Mouse (Mus musculus) midbrain, embryonic 16.5 days (tissue): ENCODE results near the gene Olfr800. TPM values are rescaled to one million over a fixed set of nuclear protein-coding genes. Genes with fewer than 3 reads are reported as not detected.

Source experiments
- ATAC-seq: fragments of 200-750 bp; cut with Nextera tagmentation; 2 replicates; pipeline ENCODE4 v1.8.0; 2017; ENCODE audit warnings: moderate TSS enrichment
- H3K27ac ChIP-seq: fragments of 300-500 bp; sonication (generic); 2 replicates; pipeline ENCODE4 v1.5.1; 2014; ENCODE audit warnings: mild to moderate bottlenecking, low read length, mixed read lengths
- H3K27me3 ChIP-seq: fragments of 300-500 bp; sonication (generic); 2 replicates; pipeline ENCODE4 v1.6.1; 2014; ENCODE audit warnings: low read depth, low read length, mixed read lengths; ENCODE audit not compliant: control insufficient read depth, insufficient read depth
- H3K36me3 ChIP-seq: fragments of 300-500 bp; sonication (generic); 2 replicates; pipeline ENCODE4 v1.6.1; 2014; ENCODE audit warnings: mild to moderate bottlenecking, low read length, moderate library complexity, mixed read lengths; ENCODE audit not compliant: control insufficient read depth, insufficient read depth
- H3K4me1 ChIP-seq: fragments of 300-500 bp; sonication (generic); 2 replicates; pipeline ENCODE4 v1.6.1; 2014; ENCODE audit warnings: mild to moderate bottlenecking, low read length, mixed read lengths; ENCODE audit not compliant: control insufficient read depth, insufficient read depth
- H3K4me2 ChIP-seq: fragments of 300-500 bp; sonication (generic); 2 replicates; pipeline ENCODE4 v1.6.1; 2014; ENCODE audit warnings: mild to moderate bottlenecking, low read length, mixed read lengths
- H3K4me3 ChIP-seq: fragments of 300-500 bp; sonication (generic); 2 replicates; pipeline ENCODE4 v1.5.1; 2014; ENCODE audit warnings: low read depth, mild to moderate bottlenecking, low read length, moderate library complexity, mixed read lengths
- H3K9ac ChIP-seq: fragments of 300-500 bp; sonication (generic); 2 replicates; pipeline ENCODE4 v1.6.1; 2014; ENCODE audit warnings: low read depth, low read length, mixed read lengths
- H3K9me3 ChIP-seq: fragments of 300-500 bp; sonication (generic); replicated peaks from 2 replicates; pipeline ENCODE4 v1.6.1; 2014; ENCODE audit warnings: mild to moderate bottlenecking, low read length, mixed read lengths; ENCODE audit not compliant: control insufficient read depth, poor library complexity, severe bottlenecking
- WGBS: fragments of 180-500 bp; shearing (Covaris S2); extraction: QIAGEN DNeasy Blood & Tissue Kit; methylation state at CpG from one replicate; pipeline ENCODE4 v1.1.7; 2014; 5-methylcytosine and 5-hydroxymethylcytosine counted together
- polyA plus RNA-seq: library from polyadenylated mRNA; unstranded; fragments of >200 nt; fragmentation: Nextera tagmentation; extraction: Ambion mirVana; gene quantifications from 2 replicates; pipeline ENCODE4 v1.2.1, GENCODE M21; 2015

The Olfr800 gene
- polyA plus RNA-seq, 1 experiment from 2014 or later, result not detected

- Histone ChIP-seq H3K4me3 (no peak within 1 kb of the TSS), H3K27me3 (no peaks in the 10 kb centered on the region), H3K36me3 (no peaks in the 10 kb centered on the region), H3K9ac (no peak within 1 kb of the TSS), H3K27ac (no peak within 1 kb of the TSS), H3K4me1 (no peaks in the 10 kb centered on the region), H3K9me3 (no peaks in the 10 kb centered on the region), H3K4me2 (no peak within 1 kb of the TSS)
- no peak for ATAC-seq
- 85% methylated on average over 2 of the region's 2 CpGs for WGBS
These were observed 36.7 kb downstream of the Olfr800 start, which contains the start of gene Olfr803 for GRCm38 (mm10) chr10:129694186-129694585. Gene Olfr803, minus strand, starts transcription at chr10:129694286.

- Histone ChIP-seq H3K9me3 (no peaks in the 10 kb centered on the region), H3K27me3 (no peaks in the 10 kb centered on the region), H3K4me1 (no peaks in the 10 kb centered on the region), H3K27ac (no peak within 1 kb of the TSS), H3K4me3 (no peak within 1 kb of the TSS), H3K9ac (no peak within 1 kb of the TSS), H3K36me3 (no peaks in the 10 kb centered on the region), H3K4me2 (no peak within 1 kb of the TSS)
- ATAC-seq, result no peak
These were observed 45.4 kb downstream of the Olfr800 start, which contains the start of gene Olfr804 for GRCm38 (mm10) chr10:129702910-129703309. Gene Olfr804, plus strand, starts transcription at chr10:129703210.

Other genes with a start within 250 kb of the Olfr800 start
- not detected in 2 replicates for gene Olfr786, start 230.4 kb upstream of the Olfr800 start, polyA plus RNA-seq
- gene Olfr787, start 195.8 kb upstream of the Olfr800 start, polyA plus RNA-seq, result not detected in 2 replicates
- gene Olfr788, start 186.7 kb upstream of the Olfr800 start, polyA plus RNA-seq, result not detected in 2 replicates
- not detected in 2 replicates for gene Olfr789, start 172.9 kb upstream of the Olfr800 start, polyA plus RNA-seq
- gene Olfr790, start 159.2 kb upstream of the Olfr800 start, polyA plus RNA-seq, result not detected in 2 replicates
- gene Olfr791, start 135.9 kb upstream of the Olfr800 start, polyA plus RNA-seq, result not detected in 2 replicates
- gene Olfr792, start 118.5 kb upstream of the Olfr800 start, polyA plus RNA-seq, result not detected in 2 replicates
- not detected in 2 replicates for gene Olfr794, start 90.0 kb upstream of the Olfr800 start, polyA plus RNA-seq
- gene Olfr796, start 45.1 kb upstream of the Olfr800 start, polyA plus RNA-seq, result not detected in 2 replicates
- gene Olfr798, start 29.8 kb upstream of the Olfr800 start, polyA plus RNA-seq, result not detected in 2 replicates
- gene Olfr799, start 20.2 kb upstream of the Olfr800 start, polyA plus RNA-seq, result not detected in 2 replicates
- not detected in 2 replicates for gene Olfr801, start 16.2 kb downstream of the Olfr800 start, polyA plus RNA-seq
- gene Olfr802, start 30.5 kb downstream of the Olfr800 start, polyA plus RNA-seq, result 0.05 TPM in 1 of 2 replicates, not detected in the other
- gene Olfr803, start 36.6 kb downstream of the Olfr800 start, polyA plus RNA-seq, result not detected in 2 replicates
- not detected in 2 replicates for gene Olfr804, start 45.5 kb downstream of the Olfr800 start, polyA plus RNA-seq
- not detected in 2 replicates for gene Olfr805, start 71.7 kb downstream of the Olfr800 start, polyA plus RNA-seq
- not detected in 2 replicates for gene Olfr806, start 84.2 kb downstream of the Olfr800 start, polyA plus RNA-seq
- not detected in 2 replicates for gene Olfr807, start 100.1 kb downstream of the Olfr800 start, polyA plus RNA-seq
- gene Olfr808, start 107.8 kb downstream of the Olfr800 start, polyA plus RNA-seq, result not detected in 2 replicates
- not detected in 2 replicates for gene Olfr809, start 116.9 kb downstream of the Olfr800 start, polyA plus RNA-seq
- not detected in 2 replicates for gene Olfr810, start 137.2 kb downstream of the Olfr800 start, polyA plus RNA-seq
- gene Olfr811, start 146.7 kb downstream of the Olfr800 start, polyA plus RNA-seq, result not detected in 2 replicates
- not detected in 2 replicates for gene Olfr812, start 188.4 kb downstream of the Olfr800 start, polyA plus RNA-seq
- gene Olfr813, start 197.7 kb downstream of the Olfr800 start, polyA plus RNA-seq, result not detected in 2 replicates
- not detected in 2 replicates for gene Olfr814, start 222.2 kb downstream of the Olfr800 start, polyA plus RNA-seq
- gene Olfr815, start 248.2 kb downstream of the Olfr800 start, polyA plus RNA-seq, result not detected in 2 replicates